Mouse (Mus musculus): Measurements from ENCODE around the gene Tmem131. TPM values are rescaled to one million over a fixed set of nuclear protein-coding genes. Genes with fewer than 3 reads are reported as not detected.
A peak's percentile ranks its signal among the peaks of the same experiment; 100 is the strongest.

Gene Tmem131
- polyA plus RNA-seq, 1 experiment from 2014 or later: 31.3 TPM

DNA sequence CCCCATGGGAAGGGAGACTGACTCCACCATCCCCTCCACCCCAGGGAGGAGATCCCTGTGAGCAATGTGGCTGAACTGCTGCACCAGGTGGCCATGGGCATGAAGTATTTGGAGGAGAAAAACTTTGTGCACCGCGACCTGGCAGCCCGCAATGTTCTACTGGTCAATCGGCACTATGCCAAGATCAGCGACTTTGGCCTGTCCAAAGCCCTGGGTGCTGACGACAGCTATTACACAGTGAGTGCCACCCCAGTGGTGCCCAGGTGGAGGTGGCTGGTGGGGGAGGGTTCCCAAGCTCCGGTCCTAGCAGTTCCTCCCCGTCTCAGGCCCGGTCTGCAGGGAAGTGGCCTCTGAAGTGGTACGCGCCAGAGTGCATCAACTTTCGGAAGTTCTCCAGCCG is 162.7 kb downstream of the Tmem131 start:
- no peak overlapping the region for H3K27ac ChIP-seq (ENCODE audit: low read length)
- no peak overlapping the region for H3K4me2 ChIP-seq (replicated peaks; ENCODE audit: low read depth, low read length)
- no peaks in the 10 kb centered on the region for H3K9me3 ChIP-seq (ENCODE audit: control insufficient read depth, low read depth, low read length)
- no peak for ATAC-seq (ENCODE audit: insufficient number of reproducible peaks, insufficient read depth, low FRiP score, low read depth)
- H3K4me3 ChIP-seq (ENCODE audit: low read depth, low read length): no peak overlapping the region
- no peaks in the 10 kb centered on the region for H3K4me1 ChIP-seq (ENCODE audit: control insufficient read depth, insufficient read depth, low read length)
- no peak overlapping the region for H3K9ac ChIP-seq (replicated peaks; ENCODE audit: low read depth, low read length)
- no peaks in the 10 kb centered on the region for H3K36me3 ChIP-seq (ENCODE audit: control insufficient read depth, insufficient read depth, low read length)
- H3K27me3 ChIP-seq (ENCODE audit: control insufficient read depth, insufficient read depth, low read length): no peaks in the 10 kb centered on the region
- WGBS: 85% methylated on average over 13 of the region's 13 CpGs

GRCm38 (mm10) chr1:36772198-36772934 is 171.1 kb downstream of the Tmem131 start:
- Histone ChIP-seq H3K4me2 (replicated peaks; ENCODE audit: low read depth, low read length) (no peak overlapping the region), H3K4me1 (ENCODE audit: control insufficient read depth, insufficient read depth, low read length) (no peaks in the 10 kb centered on the region), H3K36me3 (ENCODE audit: control insufficient read depth, insufficient read depth, low read length) (no peaks in the 10 kb centered on the region), H3K27me3 (ENCODE audit: control insufficient read depth, insufficient read depth, low read length) (0 out of 2 replicates have a peak, but pooled peaks cover 2% of the 10 kb centered on the region), H3K27ac (ENCODE audit: low read length) (no peak overlapping the region), H3K9me3 (ENCODE audit: control insufficient read depth, low read depth, low read length) (no peaks in the 10 kb centered on the region), H3K9ac (replicated peaks; ENCODE audit: low read depth, low read length) (no peak overlapping the region), H3K4me3 (ENCODE audit: low read depth, low read length) (no peak overlapping the region)
- peak; percentile 33; the same call in 1 of the 2 replicates for ATAC-seq (ENCODE audit: insufficient number of reproducible peaks, insufficient read depth, low FRiP score, low read depth)
- 78% methylated on average over 9 of the region's 9 CpGs for WGBS

GRCm38 (mm10) chr1:36770998-36771397 is 172.5 kb downstream of the Tmem131 start:
- H3K4me3 ChIP-seq (ENCODE audit: low read depth, low read length): peak overlapping the region; percentile 17; the same call in 1 of the 2 replicates
- peak; percentile 56; the same call in 1 of the 2 replicates for ATAC-seq (ENCODE audit: insufficient number of reproducible peaks, insufficient read depth, low FRiP score, low read depth)
- H3K27me3 ChIP-seq (ENCODE audit: control insufficient read depth, insufficient read depth, low read length): 0 out of 2 replicates have a peak, but pooled peaks cover 2% of the 10 kb centered on the region
- no peak overlapping the region for H3K27ac ChIP-seq (ENCODE audit: low read length)
- H3K36me3 ChIP-seq (ENCODE audit: control insufficient read depth, insufficient read depth, low read length): no peaks in the 10 kb centered on the region
- H3K4me2 ChIP-seq (replicated peaks; ENCODE audit: low read depth, low read length): peak overlapping the region; percentile 39
- WGBS: 14% methylated on average over 27 of the region's 27 CpGs
- H3K4me1 ChIP-seq (ENCODE audit: control insufficient read depth, insufficient read depth, low read length): no peaks in the 10 kb centered on the region
- H3K9me3 ChIP-seq (ENCODE audit: control insufficient read depth, low read depth, low read length): no peaks in the 10 kb centered on the region
- H3K9ac ChIP-seq (replicated peaks; ENCODE audit: low read depth, low read length): no peak overlapping the region

- Histone ChIP-seq H3K9me3 (ENCODE audit: control insufficient read depth, low read depth, low read length) (no peaks in the 10 kb centered on the region), H3K4me3 (ENCODE audit: low read depth, low read length) (no peak overlapping the region), H3K27ac (ENCODE audit: low read length) (no peak overlapping the region), H3K36me3 (ENCODE audit: control insufficient read depth, insufficient read depth, low read length) (no peaks in the 10 kb centered on the region), H3K9ac (replicated peaks; ENCODE audit: low read depth, low read length) (no peak overlapping the region), H3K4me1 (ENCODE audit: control insufficient read depth, insufficient read depth, low read length) (no peaks in the 10 kb centered on the region), H3K4me2 (replicated peaks; ENCODE audit: low read depth, low read length) (no peak overlapping the region), H3K27me3 (ENCODE audit: control insufficient read depth, insufficient read depth, low read length) (0 out of 2 replicates have a peak, but pooled peaks cover 2% of the 10 kb centered on the region)
- no peak for ATAC-seq (ENCODE audit: insufficient number of reproducible peaks, insufficient read depth, low FRiP score, low read depth)
- 91% methylated on average over 1 of the region's 1 CpGs for WGBS
Measured at GRCm38 (mm10) chr1:36769951-36770350, 173.5 kb downstream of the Tmem131 start.

DNA sequence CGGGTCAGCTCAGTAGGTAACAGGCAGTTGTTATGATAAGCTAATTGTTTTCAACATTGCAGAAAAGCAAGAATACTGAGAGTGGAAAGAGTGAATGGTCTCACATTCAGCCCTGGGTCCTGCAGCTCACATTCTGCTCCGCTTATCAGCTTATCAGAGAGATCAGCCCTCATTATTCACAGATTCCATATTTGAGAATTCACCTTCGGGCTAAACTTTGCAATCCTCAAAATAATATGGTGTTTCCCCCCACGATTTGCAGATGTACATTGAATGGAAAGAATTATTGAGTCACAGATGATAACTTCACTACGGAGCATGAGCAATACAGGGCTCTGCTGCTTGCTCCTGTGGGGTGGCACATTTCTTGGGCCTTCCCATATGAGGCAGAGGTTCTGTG is 174.7 kb downstream of the Tmem131 start:
- H3K36me3 ChIP-seq (ENCODE audit: control insufficient read depth, insufficient read depth, low read length): no peaks in the 10 kb centered on the region
- 74% methylated on average over 5 of the region's 5 CpGs for WGBS
- H3K27ac ChIP-seq (ENCODE audit: low read length): no peak overlapping the region
- ATAC-seq (ENCODE audit: insufficient number of reproducible peaks, insufficient read depth, low FRiP score, low read depth): no peak
- H3K9ac ChIP-seq (replicated peaks; ENCODE audit: low read depth, low read length): no peak overlapping the region
- H3K4me3 ChIP-seq (ENCODE audit: low read depth, low read length): no peak overlapping the region
- no peak overlapping the region for H3K4me2 ChIP-seq (replicated peaks; ENCODE audit: low read depth, low read length)
- no peaks in the 10 kb centered on the region for H3K4me1 ChIP-seq (ENCODE audit: control insufficient read depth, insufficient read depth, low read length)
- H3K27me3 ChIP-seq (ENCODE audit: control insufficient read depth, insufficient read depth, low read length): 0 out of 2 replicates have a peak, but pooled peaks cover 2% of the 10 kb centered on the region
- H3K9me3 ChIP-seq (ENCODE audit: control insufficient read depth, low read depth, low read length): no peaks in the 10 kb centered on the region

DNA sequence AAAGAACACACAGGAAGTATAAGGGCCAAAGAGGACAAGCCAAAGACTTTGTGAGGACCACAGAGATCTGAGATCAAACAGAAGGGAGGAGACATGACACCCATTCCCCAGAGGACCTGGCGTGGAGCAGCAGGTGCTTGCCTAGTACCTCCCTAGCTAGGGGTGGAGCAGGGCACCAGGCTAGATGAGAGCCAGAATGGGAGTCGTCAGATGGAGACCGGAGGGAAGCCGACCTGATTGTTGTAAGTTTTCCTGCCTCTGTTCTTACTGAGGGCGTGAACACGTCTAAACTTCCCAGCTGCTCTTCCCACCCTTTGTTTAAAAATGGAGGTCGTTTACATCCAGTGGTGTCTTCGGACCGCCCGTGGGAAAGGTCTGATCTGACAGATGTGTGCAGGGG is 176.1 kb downstream of the Tmem131 start:
- WGBS: 12% methylated on average over 10 of the region's 10 CpGs
- no peaks in the 10 kb centered on the region for H3K36me3 ChIP-seq (ENCODE audit: control insufficient read depth, insufficient read depth, low read length)
- H3K4me2 ChIP-seq (replicated peaks; ENCODE audit: low read depth, low read length): no peak overlapping the region
- H3K27me3 ChIP-seq (ENCODE audit: control insufficient read depth, insufficient read depth, low read length): 0 out of 2 replicates have a peak, but pooled peaks cover 2% of the 10 kb centered on the region
- H3K4me1 ChIP-seq (ENCODE audit: control insufficient read depth, insufficient read depth, low read length): no peaks in the 10 kb centered on the region
- H3K9ac ChIP-seq (replicated peaks; ENCODE audit: low read depth, low read length): no peak overlapping the region
- H3K4me3 ChIP-seq (ENCODE audit: low read depth, low read length): no peak overlapping the region
- no peak overlapping the region for H3K27ac ChIP-seq (ENCODE audit: low read length)
- ATAC-seq (ENCODE audit: insufficient number of reproducible peaks, insufficient read depth, low FRiP score, low read depth): no peak
- H3K9me3 ChIP-seq (ENCODE audit: control insufficient read depth, low read depth, low read length): no peaks in the 10 kb centered on the region

GRCm38 (mm10) chr1:36766431-36767205 is 176.8 kb downstream of the Tmem131 start:
- no peaks in the 10 kb centered on the region for H3K36me3 ChIP-seq (ENCODE audit: control insufficient read depth, insufficient read depth, low read length)
- H3K4me2 ChIP-seq (replicated peaks; ENCODE audit: low read depth, low read length): no peak overlapping the region
- H3K4me1 ChIP-seq (ENCODE audit: control insufficient read depth, insufficient read depth, low read length): no peaks in the 10 kb centered on the region
- no peak for ATAC-seq (ENCODE audit: insufficient number of reproducible peaks, insufficient read depth, low FRiP score, low read depth)
- no peaks in the 10 kb centered on the region for H3K9me3 ChIP-seq (ENCODE audit: control insufficient read depth, low read depth, low read length)
- WGBS: 49% methylated on average over 4 of the region's 4 CpGs
- H3K4me3 ChIP-seq (ENCODE audit: low read depth, low read length): no peak overlapping the region
- no peak overlapping the region for H3K9ac ChIP-seq (replicated peaks; ENCODE audit: low read depth, low read length)
- H3K27ac ChIP-seq (ENCODE audit: low read length): no peak overlapping the region
- 0 out of 2 replicates have a peak, but pooled peaks cover 2% of the 10 kb centered on the region for H3K27me3 ChIP-seq (ENCODE audit: control insufficient read depth, insufficient read depth, low read length)

GRCm38 (mm10) chr1:36761568-36761967 is 181.9 kb downstream of the Tmem131 start, which contains the start of gene Zap70:
Gene Zap70 (plus strand): TSS chr1:36761798.
- no peak for ATAC-seq (ENCODE audit: insufficient number of reproducible peaks, insufficient read depth, low FRiP score, low read depth)
- no peaks in the 10 kb centered on the region for H3K27me3 ChIP-seq (ENCODE audit: control insufficient read depth, insufficient read depth, low read length)
- H3K27ac ChIP-seq (ENCODE audit: low read length): no peak within 1 kb of the TSS
- H3K36me3 ChIP-seq (ENCODE audit: control insufficient read depth, insufficient read depth, low read length): no peaks in the 10 kb centered on the region
- no peak within 1 kb of the TSS for H3K9ac ChIP-seq (replicated peaks; ENCODE audit: low read depth, low read length)
- no peaks in the 10 kb centered on the region for H3K9me3 ChIP-seq (ENCODE audit: control insufficient read depth, low read depth, low read length)
- no peak within 1 kb of the TSS for H3K4me2 ChIP-seq (replicated peaks; ENCODE audit: low read depth, low read length)
- 81% methylated on average over 11 of the region's 11 CpGs for whole genome bisulfite sequencing
- no peak within 1 kb of the TSS for H3K4me3 ChIP-seq (ENCODE audit: low read depth, low read length)
- no peaks in the 10 kb centered on the region for H3K4me1 ChIP-seq (ENCODE audit: control insufficient read depth, insufficient read depth, low read length)
